Mouse (Mus musculus): ENCODE results near the gene Atp5g2. TPM values are rescaled to one million over a fixed set of nuclear protein-coding genes. Genes with fewer than 3 reads are reported as not detected.

Atp5g2 gene
- 90.0 and 124 TPM in 2 replicates for polyA plus RNA-seq (2014; fragmentation: Nextera tagmentation; extraction: Ambion mirVana)

DNA sequence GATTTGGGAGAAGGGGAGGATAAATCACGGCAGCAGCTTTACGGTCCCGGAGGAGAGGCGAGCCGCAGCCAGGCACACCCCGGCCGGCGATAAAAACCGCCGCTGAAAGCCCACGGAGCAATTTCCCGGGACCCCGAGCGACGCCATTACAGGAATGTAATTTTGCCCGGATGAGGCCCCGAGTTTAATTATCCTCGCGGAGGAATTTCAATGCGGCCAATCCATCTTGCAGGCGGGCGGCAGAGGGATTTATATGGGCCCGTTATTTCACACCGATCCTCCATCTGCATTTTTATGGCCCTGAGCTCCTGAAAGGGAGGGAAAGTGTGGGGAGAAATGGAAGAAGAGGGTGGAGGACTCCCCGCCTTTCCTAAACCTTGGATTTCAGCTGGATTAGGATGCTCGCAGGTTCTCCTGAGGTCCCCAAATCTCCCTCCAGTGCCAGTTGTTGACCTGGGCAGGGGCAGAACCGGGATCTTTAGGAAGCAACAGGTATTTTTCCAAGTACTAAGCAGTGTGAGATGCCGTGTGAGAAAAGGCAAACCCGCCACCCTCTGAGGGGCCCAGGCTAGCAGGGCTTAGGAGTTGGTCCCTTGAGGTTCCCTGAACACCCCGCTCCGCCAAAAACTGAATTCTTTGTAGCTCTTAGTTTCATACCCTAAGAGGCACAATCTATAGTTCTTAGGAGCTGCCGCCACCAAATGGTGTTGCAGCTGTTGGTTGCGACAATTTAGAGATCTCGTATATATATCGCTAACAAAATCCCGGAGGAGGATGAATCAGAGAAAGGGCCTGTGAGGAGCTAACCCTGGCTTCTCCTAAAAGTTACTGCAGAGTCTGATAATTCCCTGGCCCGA lies at the start of gene Atp5g2:
Atp5g2 (minus strand) TSS at position 138 of the 857 bp plus-strand sequence.
- 1% methylated on average over 37 of the region's 37 CpGs for WGBS
- no peak for ATAC-seq (ENCODE audit: low FRiP score, low TSS enrichment)
- Histone ChIP-seq H3K9me3 (ENCODE audit: control insufficient read depth, low read length) (no peaks in the 10 kb centered on the region), H3K27ac (ENCODE audit: low read depth, low read length) (peak within 1 kb of the TSS; percentile 99), H3K4me2 (replicated peaks; ENCODE audit: low read depth, low read length) (peak within 1 kb of the TSS; percentile 68), H3K9ac (ENCODE audit: low read depth, low read length) (peak within 1 kb of the TSS; percentile 77), H3K27me3 (ENCODE audit: control insufficient read depth, insufficient read depth, low read length) (no peaks in the 10 kb centered on the region), H3K4me3 (ENCODE audit: low read length) (peak within 1 kb of the TSS; percentile 76), H3K4me1 (ENCODE audit: control insufficient read depth, insufficient read depth, low read length) (peaks cover 14% of the 10 kb centered on the region; the same call in 1 of the 2 replicates), H3K36me3 (ENCODE audit: control insufficient read depth, insufficient read depth, low read length) (peaks cover 20% of the 10 kb centered on the region)

DNA sequence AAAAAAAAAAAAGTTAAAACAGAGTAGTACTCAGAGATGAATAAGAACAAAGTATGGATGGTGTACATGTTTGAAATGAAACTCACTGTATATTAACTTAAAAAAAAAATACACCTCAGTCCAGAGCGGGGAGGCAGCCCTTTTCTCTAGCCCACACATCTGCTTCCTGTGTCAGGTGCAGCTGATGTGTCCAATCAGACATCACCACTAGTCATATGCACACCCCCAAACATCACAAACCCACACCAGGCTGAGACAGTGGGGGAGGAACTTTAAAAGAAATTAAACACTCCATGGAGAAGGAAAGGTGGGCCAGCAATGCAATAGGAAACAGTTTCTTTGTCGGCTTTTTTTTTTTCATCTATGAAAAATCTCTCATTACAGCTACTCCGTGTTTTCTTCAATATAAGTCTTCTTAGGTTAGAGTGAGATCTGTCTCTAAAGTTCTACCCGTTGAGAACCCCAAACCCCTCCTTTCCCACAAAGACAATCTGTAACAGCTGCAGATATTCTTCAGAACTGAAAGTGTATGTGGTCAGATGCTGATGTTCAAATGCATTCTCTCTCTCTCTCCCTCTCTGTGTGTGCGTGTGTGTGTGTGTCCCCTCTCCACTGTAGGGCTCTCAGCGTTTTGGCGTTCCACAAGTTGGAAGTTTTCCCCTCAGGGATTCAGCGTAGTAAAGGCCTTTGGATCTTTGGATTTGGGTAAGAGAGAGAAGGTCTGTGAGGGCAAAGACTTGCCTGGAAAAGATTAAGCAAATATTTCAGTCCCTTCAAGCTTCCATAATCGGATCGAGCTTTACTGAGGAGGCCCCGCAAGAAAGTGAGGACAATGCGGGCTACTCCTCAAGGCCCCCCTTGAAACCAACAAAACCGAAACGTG lies 49.1 kb upstream of the Atp5g2 start:
- WGBS, result 18% methylated on average over 14 of the region's 14 CpGs
- Histone ChIP-seq H3K4me3 (ENCODE audit: low read length) (peak overlapping the region; percentile 65), H3K9ac (ENCODE audit: low read depth, low read length) (peak overlapping the region; percentile 63), H3K27ac (ENCODE audit: low read depth, low read length) (no peak overlapping the region), H3K4me1 (ENCODE audit: control insufficient read depth, insufficient read depth, low read length) (peaks cover 9% of the 10 kb centered on the region; the same call in 1 of the 2 replicates), H3K4me2 (replicated peaks; ENCODE audit: low read depth, low read length) (peak overlapping the region; percentile 51), H3K27me3 (ENCODE audit: control insufficient read depth, insufficient read depth, low read length) (no peaks in the 10 kb centered on the region), H3K36me3 (ENCODE audit: control insufficient read depth, insufficient read depth, low read length) (peaks cover 15% of the 10 kb centered on the region; the same call in 1 of the 2 replicates), H3K9me3 (ENCODE audit: control insufficient read depth, low read length) (no peaks in the 10 kb centered on the region)
- no peak; the same call in 1 of the 2 replicates for ATAC-seq (ENCODE audit: low FRiP score, low TSS enrichment)

DNA sequence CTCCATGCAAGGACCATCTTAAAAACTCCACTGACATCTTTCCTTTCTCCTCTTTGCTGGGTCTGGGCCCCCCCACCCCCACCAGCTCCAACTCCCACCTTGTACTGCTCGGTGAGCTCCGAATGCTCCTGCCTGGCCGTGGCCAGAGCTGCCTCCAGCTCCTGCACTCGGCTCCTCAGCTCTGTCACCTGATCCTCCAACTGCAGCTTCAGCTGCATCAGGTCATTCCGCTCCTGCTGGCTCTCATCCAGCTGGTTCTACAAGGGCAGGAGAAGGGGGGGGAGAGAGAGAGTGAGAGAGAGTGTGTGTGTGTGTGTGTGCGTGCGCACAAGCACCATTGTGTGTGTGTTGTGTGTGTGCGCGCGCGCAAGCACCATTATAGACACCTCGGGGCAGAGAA lies 44.0 kb upstream of the Atp5g2 start:
- 42% methylated on average over 12 of the region's 12 CpGs for WGBS
- no peaks in the 10 kb centered on the region for H3K9me3 ChIP-seq (ENCODE audit: control insufficient read depth, low read length)
- H3K27ac ChIP-seq (ENCODE audit: low read depth, low read length), result no peak overlapping the region
- no peak overlapping the region for H3K9ac ChIP-seq (ENCODE audit: low read depth, low read length)
- peaks cover 4% of the 10 kb centered on the region; the same call in 1 of the 2 replicates for H3K4me1 ChIP-seq (ENCODE audit: control insufficient read depth, insufficient read depth, low read length)
- peak; percentile 80 for ATAC-seq (ENCODE audit: low FRiP score, low TSS enrichment)
- H3K36me3 ChIP-seq (ENCODE audit: control insufficient read depth, insufficient read depth, low read length), result peaks cover 46% of the 10 kb centered on the region
- no peaks in the 10 kb centered on the region for H3K27me3 ChIP-seq (ENCODE audit: control insufficient read depth, insufficient read depth, low read length)
- no peak overlapping the region for H3K4me3 ChIP-seq (ENCODE audit: low read length)
- H3K4me2 ChIP-seq (replicated peaks; ENCODE audit: low read depth, low read length), result no peak overlapping the region

DNA sequence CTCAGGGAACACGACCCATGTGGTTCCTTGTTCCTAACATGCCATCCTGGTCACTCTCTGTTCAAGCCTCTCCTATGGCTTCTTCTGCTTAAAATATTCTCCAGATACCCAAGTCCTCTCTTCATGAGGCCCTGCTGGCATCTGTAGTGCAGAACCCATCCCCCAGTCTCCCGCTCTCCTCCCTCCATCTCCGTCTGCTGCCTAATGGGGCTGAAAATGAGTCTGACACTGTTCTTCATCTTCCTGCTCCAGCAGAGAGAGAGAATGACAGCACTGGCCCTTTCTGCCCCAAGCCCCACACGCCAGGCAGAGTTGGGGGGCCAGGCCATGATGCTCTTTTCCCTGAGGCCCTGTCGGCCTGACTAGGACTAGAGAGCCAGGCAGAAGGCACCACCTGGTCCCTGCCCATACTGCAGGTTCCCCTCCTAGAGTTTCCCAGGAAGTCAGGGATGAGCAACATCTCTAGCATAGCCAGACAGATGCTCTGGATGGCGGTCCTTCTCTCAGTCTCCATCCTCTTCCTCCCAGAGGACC lies 35.7 kb upstream of the Atp5g2 start:
- Histone ChIP-seq H3K36me3 (ENCODE audit: control insufficient read depth, insufficient read depth, low read length) (peaks cover 38% of the 10 kb centered on the region), H3K9ac (ENCODE audit: low read depth, low read length) (no peak overlapping the region), H3K27me3 (ENCODE audit: control insufficient read depth, insufficient read depth, low read length) (no peaks in the 10 kb centered on the region), H3K4me3 (ENCODE audit: low read length) (no peak overlapping the region), H3K9me3 (ENCODE audit: control insufficient read depth, low read length) (no peaks in the 10 kb centered on the region), H3K27ac (ENCODE audit: low read depth, low read length) (no peak overlapping the region), H3K4me2 (replicated peaks; ENCODE audit: low read depth, low read length) (no peak overlapping the region), H3K4me1 (ENCODE audit: control insufficient read depth, insufficient read depth, low read length) (no peaks in the 10 kb centered on the region; the same call in none of the 2 replicates)
- 50% methylated on average over 6 of the region's 6 CpGs for WGBS
- no peak for ATAC-seq (ENCODE audit: low FRiP score, low TSS enrichment)

DNA sequence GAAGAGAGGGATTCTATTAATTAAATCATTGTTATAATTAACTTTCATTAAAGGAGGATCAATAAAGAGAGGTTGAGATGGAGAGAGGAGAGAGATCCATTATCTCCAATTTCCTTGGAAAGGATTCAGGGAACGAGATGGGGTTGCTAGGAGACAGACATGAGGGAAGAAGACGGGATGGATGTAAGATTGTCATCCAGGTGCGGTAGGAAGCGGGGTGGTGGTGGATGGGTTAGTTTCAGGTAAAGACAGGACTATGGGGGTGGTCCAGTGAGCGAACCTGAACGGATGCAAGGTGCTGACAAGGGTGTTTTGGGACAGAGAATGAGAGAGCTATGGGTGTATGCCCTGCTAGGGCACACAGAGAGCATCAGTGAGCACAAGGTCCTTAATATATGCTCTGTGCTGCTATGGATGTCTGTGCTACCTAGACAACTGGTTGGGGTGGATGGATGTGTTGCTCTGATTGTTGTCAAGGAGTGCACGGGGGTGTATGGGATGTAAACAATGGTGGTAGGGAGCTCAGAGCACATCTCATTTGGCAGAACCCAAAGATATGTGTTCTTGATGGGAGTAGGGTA lies 33.9 kb upstream of the Atp5g2 start:
- WGBS, result 73% methylated on average over 7 of the region's 7 CpGs
- H3K9me3 ChIP-seq (ENCODE audit: control insufficient read depth, low read length), result no peaks in the 10 kb centered on the region
- H3K36me3 ChIP-seq (ENCODE audit: control insufficient read depth, insufficient read depth, low read length), result peaks cover 29% of the 10 kb centered on the region
- ATAC-seq (ENCODE audit: low FRiP score, low TSS enrichment), result no peak
- no peak overlapping the region for H3K9ac ChIP-seq (ENCODE audit: low read depth, low read length)
- H3K27ac ChIP-seq (ENCODE audit: low read depth, low read length), result no peak overlapping the region
- no peaks in the 10 kb centered on the region; the same call in none of the 2 replicates for H3K4me1 ChIP-seq (ENCODE audit: control insufficient read depth, insufficient read depth, low read length)
- no peak overlapping the region for H3K4me2 ChIP-seq (replicated peaks; ENCODE audit: low read depth, low read length)
- no peak overlapping the region for H3K4me3 ChIP-seq (ENCODE audit: low read length)
- no peaks in the 10 kb centered on the region for H3K27me3 ChIP-seq (ENCODE audit: control insufficient read depth, insufficient read depth, low read length)

DNA sequence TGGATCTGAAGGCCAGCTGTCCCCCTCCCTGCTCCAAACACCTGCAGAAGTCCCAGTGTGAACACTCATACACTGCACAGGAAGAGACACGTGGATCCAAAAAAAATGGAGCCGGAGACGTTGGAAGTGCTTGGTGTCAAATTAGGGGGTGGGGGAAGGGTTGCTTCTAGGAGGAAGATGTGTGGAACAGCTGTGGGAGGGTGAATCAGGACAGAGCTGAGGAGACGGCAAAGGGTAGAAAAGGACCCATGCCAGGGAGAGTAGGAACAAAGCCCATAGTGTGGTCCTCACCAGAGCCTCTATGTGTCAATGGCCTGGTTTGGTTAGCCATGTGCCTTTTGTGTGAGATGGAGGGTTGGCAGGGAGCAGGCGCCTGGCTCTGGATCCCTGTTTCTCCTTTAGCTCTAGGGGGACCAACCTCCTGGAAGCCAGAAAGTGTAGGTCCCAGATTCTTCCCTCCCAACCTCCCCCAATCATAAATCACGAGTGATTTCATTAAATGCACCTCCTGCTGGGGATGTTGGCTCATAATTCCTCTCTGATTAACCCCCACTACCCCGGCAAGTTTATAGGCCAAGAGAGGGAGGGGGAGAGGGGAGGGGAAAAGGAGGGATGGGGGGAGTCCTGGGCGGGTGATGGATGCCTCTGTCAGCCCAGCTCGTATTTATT lies 33.2 kb upstream of the Atp5g2 start:
- Histone ChIP-seq H3K9me3 (ENCODE audit: control insufficient read depth, low read length) (no peaks in the 10 kb centered on the region), H3K4me1 (ENCODE audit: control insufficient read depth, insufficient read depth, low read length) (no peaks in the 10 kb centered on the region; the same call in none of the 2 replicates), H3K27ac (ENCODE audit: low read depth, low read length) (no peak overlapping the region), H3K4me2 (replicated peaks; ENCODE audit: low read depth, low read length) (no peak overlapping the region), H3K36me3 (ENCODE audit: control insufficient read depth, insufficient read depth, low read length) (peaks cover 23% of the 10 kb centered on the region), H3K9ac (ENCODE audit: low read depth, low read length) (no peak overlapping the region), H3K27me3 (ENCODE audit: control insufficient read depth, insufficient read depth, low read length) (no peaks in the 10 kb centered on the region), H3K4me3 (ENCODE audit: low read length) (no peak overlapping the region)
- 22% methylated on average over 9 of the region's 9 CpGs for WGBS
- ATAC-seq (ENCODE audit: low FRiP score, low TSS enrichment), result peak; percentile 25; the same call in 1 of the 2 replicates

DNA sequence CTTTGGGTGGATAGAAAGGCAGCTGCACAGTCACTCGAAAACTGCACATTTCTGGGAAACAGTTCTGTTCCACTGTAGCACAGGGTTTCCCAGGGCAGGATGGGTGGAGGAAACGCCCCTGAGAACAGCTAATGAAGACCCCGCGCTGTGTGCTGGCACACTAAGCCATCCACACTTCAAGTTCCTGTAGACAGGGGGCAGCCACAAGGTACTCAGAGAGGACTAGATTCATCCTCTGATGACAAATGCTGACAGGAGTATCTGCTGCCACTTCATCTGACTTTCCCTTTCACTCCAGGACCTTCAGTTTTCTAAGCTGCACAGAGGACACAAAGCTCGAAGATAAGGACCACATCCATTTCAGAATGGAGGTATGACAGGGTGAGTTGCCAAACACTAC lies 32.7 kb upstream of the Atp5g2 start:
- Histone ChIP-seq H3K36me3 (ENCODE audit: control insufficient read depth, insufficient read depth, low read length) (peaks cover 18% of the 10 kb centered on the region), H3K4me1 (ENCODE audit: control insufficient read depth, insufficient read depth, low read length) (no peaks in the 10 kb centered on the region; the same call in none of the 2 replicates), H3K4me3 (ENCODE audit: low read length) (no peak overlapping the region), H3K9ac (ENCODE audit: low read depth, low read length) (no peak overlapping the region), H3K9me3 (ENCODE audit: control insufficient read depth, low read length) (no peaks in the 10 kb centered on the region), H3K4me2 (replicated peaks; ENCODE audit: low read depth, low read length) (no peak overlapping the region), H3K27ac (ENCODE audit: low read depth, low read length) (no peak overlapping the region), H3K27me3 (ENCODE audit: control insufficient read depth, insufficient read depth, low read length) (no peaks in the 10 kb centered on the region)
- WGBS, result 62% methylated on average over 5 of the region's 5 CpGs
- ATAC-seq (ENCODE audit: low FRiP score, low TSS enrichment), result no peak

DNA sequence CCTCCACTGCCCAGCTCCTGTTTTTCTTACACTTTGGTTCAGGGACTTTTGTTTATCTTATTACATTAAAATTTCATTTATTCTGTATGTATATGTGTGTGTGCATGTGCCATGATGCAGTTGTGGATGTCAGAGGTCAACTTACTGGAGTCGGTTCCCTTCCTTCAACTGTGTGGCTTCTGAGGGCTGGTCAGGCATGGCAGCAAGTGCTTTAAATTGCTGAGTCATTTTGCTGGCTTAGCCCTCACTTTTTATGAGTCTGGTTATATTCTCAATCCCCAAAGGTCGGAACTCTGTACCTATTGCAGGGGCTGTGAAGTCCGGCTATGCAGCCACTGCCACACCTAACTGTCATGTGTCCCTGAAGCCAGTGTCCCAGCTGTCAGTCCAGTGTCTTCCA lies 30.8 kb upstream of the Atp5g2 start:
- no peak overlapping the region for H3K9ac ChIP-seq (ENCODE audit: low read depth, low read length)
- H3K36me3 ChIP-seq (ENCODE audit: control insufficient read depth, insufficient read depth, low read length), result peaks cover 3% of the 10 kb centered on the region
- 68% methylated on average over 3 of the region's 3 CpGs for WGBS
- no peak overlapping the region for H3K27ac ChIP-seq (ENCODE audit: low read depth, low read length)
- ATAC-seq (ENCODE audit: low FRiP score, low TSS enrichment), result no peak
- H3K4me3 ChIP-seq (ENCODE audit: low read length), result no peak overlapping the region
- H3K4me2 ChIP-seq (replicated peaks; ENCODE audit: low read depth, low read length), result no peak overlapping the region
- H3K9me3 ChIP-seq (ENCODE audit: control insufficient read depth, low read length), result no peaks in the 10 kb centered on the region
- H3K4me1 ChIP-seq (ENCODE audit: control insufficient read depth, insufficient read depth, low read length), result no peaks in the 10 kb centered on the region; the same call in 1 of the 2 replicates
- H3K27me3 ChIP-seq (ENCODE audit: control insufficient read depth, insufficient read depth, low read length), result peaks cover 12% of the 10 kb centered on the region

Measured in kidney, embryonic 14.5 days (tissue).